ENCODE assay signal across 31 mouse cellular contexts in the genomic region with DNA sequence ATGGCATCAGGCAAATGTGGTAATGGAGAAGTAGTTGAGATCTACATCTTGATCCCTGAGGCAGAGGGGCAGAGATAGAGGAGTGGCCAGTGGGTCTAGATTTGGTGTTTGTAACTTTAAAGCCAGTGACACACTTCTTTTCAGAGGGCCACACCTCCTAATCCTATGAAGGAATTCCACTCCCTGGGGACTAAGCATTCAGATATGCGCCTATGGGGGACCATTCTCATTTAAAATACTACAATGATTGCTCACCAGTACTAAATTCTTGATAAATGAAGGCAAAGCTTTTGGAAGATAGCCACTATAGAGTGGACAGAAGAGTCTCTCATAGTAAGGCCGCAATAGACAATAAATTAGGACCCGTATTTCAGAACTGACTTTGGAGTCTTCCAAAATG.
DNase-seq lines count a peak whose midpoint lies in the region; ATAC-seq and TF ChIP-seq lines count a peak whose summit lies in the region.
"Had no signal": no experiment of that assay in that cellular context is flagged by ENCODE, and none has a peak within 500 bp of the region (broad histone marks: within the 10 kb centered on the region; RNA-seq: fewer than 3 reads in every experiment).

No protein-coding gene starts in this region.

- 0 out of 2 replicates have a peak, but pooled peaks cover 2% of the 10 kb centered on the region for H3K36me3 ChIP-seq in forebrain, embryonic 10.5 days (replicated peaks)
- no peaks in the 10 kb centered on the region for H3K36me3 ChIP-seq in forebrain, postnatal 0 days (ENCODE audit: insufficient read depth)
- H3K36me3 ChIP-seq in midbrain, embryonic 11.5 days (ENCODE audit: control insufficient read depth, insufficient read depth, low read length): no peaks in the 10 kb centered on the region
- H3K36me3 ChIP-seq in midbrain, embryonic 13.5 days: no peaks in the 10 kb centered on the region
- H3K36me3 ChIP-seq in embryonic facial prominence, embryonic 10.5 days (replicated peaks): no peaks in the 10 kb centered on the region; the same call in 1 of the 2 replicates
- no peaks in the 10 kb centered on the region for H3K36me3 ChIP-seq in liver, embryonic 12.5 days
- H3K36me3 ChIP-seq: embryonic facial prominence, embryonic 13.5 days; heart, embryonic 10.5 days; heart, embryonic 13.5 days had no signal

- CTCF ChIA-PET in Patski (lab: Charles Lee): interaction anchor here (1.7 kb wide), 1 partner anchor 9 kb away, joined by 4 read pairs; no protein-coding TSS in a partner anchor

- no peak overlapping the region for H3K4me2 ChIP-seq in forebrain, postnatal 0 days (ENCODE audit: low read depth)
- no peak overlapping the region for H3K4me2 ChIP-seq in midbrain, embryonic 11.5 days
- no peak overlapping the region for H3K4me2 ChIP-seq in midbrain, embryonic 13.5 days (replicated peaks)
- no peak overlapping the region for H3K4me2 ChIP-seq in liver, embryonic 12.5 days
- H3K4me2 ChIP-seq: embryonic facial prominence, embryonic 13.5 days; forebrain, embryonic 13.5 days; heart, embryonic 13.5 days; hindbrain, embryonic 14.5 days had no signal

- no peak for TF ChIP-seq CTCF in forebrain, postnatal 0 days (IDR thresholded peaks at IDR 0.05; ENCODE audit: low read depth)
- no peak for TF ChIP-seq CTCF in Patski (IDR thresholded peaks at IDR 0.05)

- in situ Hi-C loops in Patski (cut with MboI; ENCODE audit: low pct_unique_long_range_greater_than_20kb): no loop called here

- peaks cover 44% of the 10 kb centered on the region for H3K4me1 ChIP-seq in forebrain, embryonic 10.5 days
- H3K4me1 ChIP-seq in forebrain, postnatal 0 days (ENCODE audit: insufficient read depth): no peaks in the 10 kb centered on the region
- H3K4me1 ChIP-seq in midbrain, embryonic 11.5 days (ENCODE audit: control insufficient read depth, insufficient read depth, low read length): peaks cover 16% of the 10 kb centered on the region
- peaks cover 15% of the 10 kb centered on the region; the same call in 1 of the 2 replicates for H3K4me1 ChIP-seq in midbrain, embryonic 13.5 days (replicated peaks)
- peaks cover 36% of the 10 kb centered on the region for H3K4me1 ChIP-seq in embryonic facial prominence, embryonic 10.5 days
- no peaks in the 10 kb centered on the region for H3K4me1 ChIP-seq in liver, embryonic 12.5 days

- POLR2A ChIA-PET in Patski (lab: Charles Lee): no interaction called here

- H3K9ac ChIP-seq in forebrain, postnatal 0 days: no peak overlapping the region
- H3K9ac ChIP-seq in midbrain, embryonic 11.5 days (ENCODE audit: low read length): no peak overlapping the region
- H3K9ac ChIP-seq in midbrain, embryonic 13.5 days (replicated peaks): no peak overlapping the region
- no peak overlapping the region for H3K9ac ChIP-seq in liver, embryonic 12.5 days
- H3K9ac ChIP-seq: embryonic facial prominence, embryonic 13.5 days; forebrain, embryonic 13.5 days; heart, embryonic 13.5 days; hindbrain, embryonic 14.5 days had no signal

- WGBS in forebrain, embryonic 10.5 days: 48% methylated on average over 3 of the region's 3 CpGs
- 33% methylated on average over 3 of the region's 3 CpGs for WGBS in forebrain, postnatal 0 days
- WGBS in midbrain, embryonic 11.5 days: 38% methylated on average over 3 of the region's 3 CpGs
- WGBS in midbrain, embryonic 13.5 days: 30% methylated on average over 3 of the region's 3 CpGs
- 73% methylated on average over 3 of the region's 3 CpGs for WGBS in embryonic facial prominence, embryonic 10.5 days
- WGBS in liver, embryonic 12.5 days (ENCODE audit: insufficient replicate concordance): 70% methylated on average over 3 of the region's 3 CpGs

- H3K4me3 ChIP-seq in forebrain, embryonic 10.5 days: no peak overlapping the region
- H3K4me3 ChIP-seq in forebrain, postnatal 0 days (ENCODE audit: low read depth, low read length): no peak overlapping the region
- no peak overlapping the region for H3K4me3 ChIP-seq in midbrain, embryonic 11.5 days (ENCODE audit: low read depth, low read length)
- no peak overlapping the region for H3K4me3 ChIP-seq in midbrain, embryonic 13.5 days (replicated peaks)
- no peak overlapping the region for H3K4me3 ChIP-seq in embryonic facial prominence, embryonic 10.5 days
- H3K4me3 ChIP-seq in liver, embryonic 12.5 days: no peak overlapping the region
- H3K4me3 ChIP-seq: embryonic facial prominence, embryonic 13.5 days; erythroblast, embryonic 14.5 days; forebrain, embryonic 13.5 days; gastrocnemius, adult 2 months; heart, embryonic 10.5 days; heart, embryonic 13.5 days had no signal

- H3K27me3 ChIP-seq in forebrain, embryonic 10.5 days (ENCODE audit: poor library complexity, severe bottlenecking): no peaks in the 10 kb centered on the region
- H3K27me3 ChIP-seq in forebrain, postnatal 0 days (ENCODE audit: insufficient read depth, low read length): no peaks in the 10 kb centered on the region
- no peaks in the 10 kb centered on the region for H3K27me3 ChIP-seq in midbrain, embryonic 11.5 days (ENCODE audit: control insufficient read depth, insufficient read depth, low read length)
- no peaks in the 10 kb centered on the region for H3K27me3 ChIP-seq in midbrain, embryonic 13.5 days
- no peaks in the 10 kb centered on the region for H3K27me3 ChIP-seq in Patski
- no peaks in the 10 kb centered on the region for H3K27me3 ChIP-seq in embryonic facial prominence, embryonic 10.5 days (replicated peaks; ENCODE audit: low read depth, poor library complexity, severe bottlenecking)
- H3K27me3 ChIP-seq in liver, embryonic 12.5 days (replicated peaks): no peaks in the 10 kb centered on the region
- H3K27me3 ChIP-seq: CH12.LX; embryonic facial prominence, embryonic 13.5 days; forebrain, embryonic 13.5 days; heart, embryonic 13.5 days had no signal

- no peaks in the 10 kb centered on the region for H3K9me3 ChIP-seq in forebrain, embryonic 10.5 days
- H3K9me3 ChIP-seq in forebrain, postnatal 0 days (ENCODE audit: low read length): no peaks in the 10 kb centered on the region
- H3K9me3 ChIP-seq in midbrain, embryonic 11.5 days (ENCODE audit: control insufficient read depth, low read length): no peaks in the 10 kb centered on the region
- no peaks in the 10 kb centered on the region for H3K9me3 ChIP-seq in midbrain, embryonic 13.5 days
- H3K9me3 ChIP-seq in embryonic facial prominence, embryonic 10.5 days: no peaks in the 10 kb centered on the region
- H3K9me3 ChIP-seq in liver, embryonic 12.5 days (replicated peaks): no peaks in the 10 kb centered on the region
- H3K9me3 ChIP-seq: embryonic facial prominence, embryonic 13.5 days; forebrain, embryonic 13.5 days; heart, embryonic 10.5 days; heart, embryonic 13.5 days had no signal

- no peak for ATAC-seq in forebrain, postnatal 0 days
- no peak for ATAC-seq in midbrain, embryonic 11.5 days (ENCODE audit: low FRiP score)
- no peak for ATAC-seq in midbrain, embryonic 13.5 days
- peak; percentile 78 for ATAC-seq in Patski
- ATAC-seq in liver, embryonic 12.5 days: no peak
- ATAC-seq: forebrain, embryonic 13.5 days; forebrain, embryonic 16.5 days; hindbrain, postnatal 0 days; inflammation-experienced regulatory T-cells, adult 6 months; intestine, embryonic 16.5 days had no signal

- DNase-seq in forebrain, embryonic 10.5 days (ENCODE audit: extremely low spot score, low spot score): no peak
- no peak for DNase-seq in forebrain, postnatal 0 days
- peak; percentile 85 for DNase-seq in midbrain, embryonic 11.5 days (ENCODE audit: low spot score, missing footprints)
- no peak for DNase-seq in Patski (ENCODE audit: low read depth, low spot score)
- DNase-seq in embryonic facial prominence, embryonic 10.5 days (ENCODE audit: low spot score): no peak
- no peak for DNase-seq in adrenal gland, adult 18-20 months (ENCODE audit: low spot score in 2 of 2)
- DNase-seq: adrenal gland, adult 2 months; adrenal gland, postnatal 14 days; B cell, adult 2 months; cerebellum, adult 18-20 months; cerebellum, adult 9-10 months; cerebellum, postnatal 14 days; gastrocnemius, adult 2 months; gastrocnemius, postnatal 14 days; heart, adult 18-20 months; heart, postnatal 14 days; heart, postnatal 4 days; kidney, adult 18-20 months had no signal

- H3K27ac ChIP-seq in forebrain, embryonic 10.5 days: peak overlapping the region; percentile 61; the same call in 1 of the 2 replicates
- no peak overlapping the region for H3K27ac ChIP-seq in forebrain, postnatal 0 days (ENCODE audit: low read depth, low read length)
- no peak overlapping the region for H3K27ac ChIP-seq in midbrain, embryonic 11.5 days (ENCODE audit: low read depth, low read length)
- no peak overlapping the region for H3K27ac ChIP-seq in midbrain, embryonic 13.5 days
- H3K27ac ChIP-seq in embryonic facial prominence, embryonic 10.5 days (replicated peaks): peak overlapping the region; percentile 54; the same call in 1 of the 2 replicates
- H3K27ac ChIP-seq in liver, embryonic 12.5 days: no peak overlapping the region
- H3K27ac ChIP-seq: embryonic facial prominence, embryonic 13.5 days; forebrain, embryonic 13.5 days; gastrocnemius, adult 2 months; heart, embryonic 10.5 days; heart, embryonic 13.5 days; hindbrain, postnatal 0 days had no signal

Comparison
In these comparisons a context has a peak if more than half of its experiments do, and no peak if none do; other contexts are left out.
1. H3K27ac ChIP-seq: peak in forebrain, embryonic 10.5 days (single experiment) and embryonic facial prominence, embryonic 10.5 days (single experiment); none in forebrain, postnatal 0 days (single experiment), midbrain, embryonic 11.5 days (single experiment), midbrain, embryonic 13.5 days (single experiment) and liver, embryonic 12.5 days (single experiment).